Mouse (Mus musculus): ENCODE measurements around the gene Fbln2. TPM values are rescaled to one million over a fixed set of nuclear protein-coding genes. Genes with fewer than 3 reads are reported as not detected.

The Fbln2 gene
- total RNA-seq, 2 experiments from 2014 or later: 172 to 182 TPM

Other genes with a start within 250 kb of the Fbln2 start
- gene Iqsec1, start 223.8 kb upstream of the Fbln2 start, total RNA-seq (2021): 100 to 1,000 TPM; 150 TPM
- gene Nup210, start 95.6 kb upstream of the Fbln2 start, total RNA-seq (2021): 10 to 100 TPM; 13.1 to 15.4 TPM
- gene Hdac11, start 55.8 kb upstream of the Fbln2 start, total RNA-seq (2021): 10 to 100 TPM; 11.4 to 12.5 TPM
- gene Wnt7a, start 198.9 kb downstream of the Fbln2 start, total RNA-seq (2021): under 1 TPM; 0.07 to 0.11 TPM

Measured in heart, postnatal 4 days (tissue).